Comparison of ENCODE assay signal across 1 mouse cellular context in genomic region chr16:31405040-31405439, GRCm38 (mm10).
TF ChIP-seq lines count a peak whose summit lies in the region.

No protein-coding gene starts in this region.

TF ChIP-seq in MEL, 35 proteins besides CTCF, POLR2A, EP300 and RAD21 (continued from another document):
- TF ChIP-seq POLR2AphosphoS2 (IDR thresholded peaks at IDR 0.05; ENCODE audit: low read length) (no peak), MAX (IDR thresholded peaks at IDR 0.05; ENCODE audit: low read length) (no peak), GATA1 (IDR thresholded peaks at IDR 0.05; ENCODE audit: low read depth, low read length) (no peak), MXI1 (IDR thresholded peaks at IDR 0.05; ENCODE audit: low read depth, low read length) (no peak), SIN3A (IDR thresholded peaks at IDR 0.05; ENCODE audit: low read length) (0 out of 2 replicates have a peak, but pooled peaks have one; percentile 17), ZC3H11A (IDR thresholded peaks at IDR 0.05; ENCODE audit: low read depth, low read length) (peak; percentile 84), TAL1 (IDR thresholded peaks at IDR 0.05; ENCODE audit: low read length) (no peak), MYC (IDR thresholded peaks at IDR 0.05; ENCODE audit: low read depth, low read length) (no peak), MYB (IDR thresholded peaks at IDR 0.05; ENCODE audit: low read depth, low read length) (no peak), ETS1 (IDR thresholded peaks at IDR 0.05; ENCODE audit: low read depth, low read length) (no peak)
TF ChIP-seq in MEL: peak in this region for 3.
